Mouse (Mus musculus) hindbrain, postnatal 0 days (tissue): ENCODE results near the gene Fyttd1. TPM values are rescaled to one million over a fixed set of nuclear protein-coding genes. Genes with fewer than 3 reads are reported as not detected.

Experiments used
- ATAC-seq: fragments of 200-750 bp; cut with Nextera tagmentation; 2 replicates; pipeline ENCODE4 v1.8.0; 2017; ENCODE audit warnings: mild to moderate bottlenecking, moderate TSS enrichment, moderate library complexity
- DNase-seq: peaks from one replicate; pipeline ENCODE4 v3.0.0-alpha.2; 2015; ENCODE audit warnings: low spot score
- H3K27ac ChIP-seq: fragments of 300-500 bp; sonication (generic); 2 replicates; pipeline ENCODE4 v1.5.1; 2014; ENCODE audit warnings: mild to moderate bottlenecking
- H3K27me3 ChIP-seq: fragments of 300-500 bp; sonication (generic); 2 replicates; pipeline ENCODE4 v1.6.1; 2014; ENCODE audit warnings: low read length, mixed read lengths; ENCODE audit not compliant: insufficient read depth
- H3K36me3 ChIP-seq: fragments of 300-500 bp; sonication (generic); 2 replicates; pipeline ENCODE4 v1.6.1; 2014; ENCODE audit warnings: low read length, mixed read lengths; ENCODE audit not compliant: insufficient read depth
- H3K4me1 ChIP-seq: fragments of 300-500 bp; sonication (generic); 2 replicates; pipeline ENCODE4 v1.6.1; 2014; ENCODE audit warnings: antibody characterized with exemption, low read length, mixed read lengths; ENCODE audit not compliant: insufficient read depth
- H3K4me2 ChIP-seq: fragments of 300-500 bp; sonication (generic); 2 replicates; pipeline ENCODE4 v1.6.1; 2014; ENCODE audit warnings: low read depth, mild to moderate bottlenecking, low read length, moderate library complexity, mixed read lengths
- H3K4me3 ChIP-seq: fragments of 300-500 bp; sonication (generic); 2 replicates; pipeline ENCODE4 v1.5.1; 2014; ENCODE audit warnings: low read length
- H3K9ac ChIP-seq: fragments of 300-500 bp; sonication (generic); replicated peaks from 2 replicates; pipeline ENCODE4 v1.6.1; 2014; ENCODE audit warnings: mild to moderate bottlenecking, low read length, moderate library complexity, mixed read lengths
- H3K9me3 ChIP-seq: fragments of 300-500 bp; sonication (generic); 2 replicates; pipeline ENCODE4 v1.6.1; 2016; ENCODE audit warnings: low read length, mixed read lengths
- CTCF ChIP-seq: IDR thresholded peaks from 2 replicates; pipeline ENCODE4 v1.5.1; 2016; ENCODE audit warnings: antibody characterized with exemption, control low read depth, low read depth
- WGBS: fragments of 180-500 bp; shearing (Covaris S2); extraction: QIAGEN DNeasy Blood & Tissue Kit; methylation state at CpG from one replicate; pipeline ENCODE4 v1.1.7; 2014; 5-methylcytosine and 5-hydroxymethylcytosine counted together
- polyA plus RNA-seq: library from polyadenylated mRNA; unstranded; fragments of >200 nt; fragmentation: Nextera tagmentation; extraction: Ambion mirVana; gene quantifications from 2 replicates; pipeline ENCODE4 v1.2.1, GENCODE M21; 2015
- total RNA-seq: library from RNA; depleted of rRNA; stranded (reverse); fragments of >200 nt; gene quantifications from 2 replicates; pipeline ENCODE4 v1.2.3, GENCODE M21; 2014; rRNA removed

Fyttd1 gene
- total and polyA plus RNA-seq, 2 experiments from 2014 or later: 51.0 to 120 TPM

- ATAC-seq: no peak
- WGBS: 69% methylated on average over 6 of the region's 6 CpGs
- H3K9me3 ChIP-seq: no peaks in the 10 kb centered on the region
Measured at GRCm38 (mm10) chr16:32954304-32954703, 77.0 kb downstream of the Fyttd1 start.

DNA sequence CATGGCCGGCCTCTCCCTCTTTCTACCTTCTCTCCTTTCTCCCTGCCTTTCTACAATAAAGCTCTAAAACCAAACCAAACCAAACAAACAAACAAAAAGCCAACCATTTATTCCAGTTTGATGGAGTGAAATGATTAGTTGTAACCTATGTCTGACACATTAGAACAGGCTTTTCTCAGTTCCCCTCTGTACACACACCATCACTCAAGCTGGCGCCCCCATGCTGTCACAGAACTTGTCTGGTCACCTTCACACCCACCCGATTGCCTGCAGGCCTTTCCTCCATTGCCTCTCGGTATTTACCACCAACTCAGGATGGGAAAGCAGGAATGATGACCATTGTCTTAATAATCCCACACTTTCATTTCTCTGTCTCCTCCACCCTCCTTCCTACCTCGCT, 79.6 kb downstream of the Fyttd1 start:
- TF ChIP-seq CTCF: no peak
- Histone ChIP-seq H3K27me3 (no peaks in the 10 kb centered on the region), H3K9ac (no peak overlapping the region), H3K4me2 (no peak overlapping the region), H3K4me1 (no peaks in the 10 kb centered on the region), H3K9me3 (no peaks in the 10 kb centered on the region), H3K27ac (no peak overlapping the region), H3K36me3 (peaks cover 18% of the 10 kb centered on the region), H3K4me3 (no peak overlapping the region)
- 69% methylated on average over 5 of the region's 5 CpGs for WGBS
- ATAC-seq (no peak), DNase-seq (no peak)

More at GRCm38 (mm10) chr16:32954304-32954703, 77.0 kb downstream of the Fyttd1 start:
- peaks cover 10% of the 10 kb centered on the region; the same call in 1 of the 2 replicates for H3K36me3 ChIP-seq
- H3K9ac ChIP-seq: no peak overlapping the region
- no peak overlapping the region for H3K4me3 ChIP-seq
- TF ChIP-seq CTCF: no peak
- H3K27ac ChIP-seq: no peak overlapping the region
- H3K4me2 ChIP-seq: no peak overlapping the region
- H3K27me3 ChIP-seq: no peaks in the 10 kb centered on the region
- H3K4me1 ChIP-seq: no peaks in the 10 kb centered on the region
- no peak for DNase-seq

Other genes starting within 250 kb of the Fyttd1 start
- gene Tnk2, start 233.6 kb upstream of the Fyttd1 start, total RNA-seq: 78.2 and 90.5 TPM in 2 replicates
- gene Tnk2, start 233.6 kb upstream of the Fyttd1 start, polyA plus RNA-seq: 18.6 and 19.2 TPM in 2 replicates
- gene Muc4, start 141.6 kb upstream of the Fyttd1 start, total RNA-seq: not detected in 2 replicates
- gene Muc4, start 141.6 kb upstream of the Fyttd1 start, polyA plus RNA-seq: not detected in 2 replicates
- not detected in 2 replicates for gene Muc20, start 80.1 kb upstream of the Fyttd1 start, total RNA-seq
- not detected in 2 replicates for gene Muc20, start 80.1 kb upstream of the Fyttd1 start, polyA plus RNA-seq
- not detected in 2 replicates for gene Smbd1, start 67.0 kb upstream of the Fyttd1 start, total RNA-seq
- gene Smbd1, start 67.0 kb upstream of the Fyttd1 start, polyA plus RNA-seq: not detected in 2 replicates
- 74.2 and 89.7 TPM in 2 replicates for gene Rubcn, start 266 bp downstream of the Fyttd1 start, total RNA-seq
- gene Rubcn, start 266 bp downstream of the Fyttd1 start, polyA plus RNA-seq: 21.6 and 21.7 TPM in 2 replicates
- gene Lrch3, start 36.6 kb downstream of the Fyttd1 start, total RNA-seq: 28.0 and 44.3 TPM in 2 replicates
- gene Lrch3, start 36.6 kb downstream of the Fyttd1 start, polyA plus RNA-seq: 26.7 and 27.4 TPM in 2 replicates
- 2.0 and 5.7 TPM in 2 replicates for gene Iqcg, start 178.7 kb downstream of the Fyttd1 start, total RNA-seq
- gene Iqcg, start 178.7 kb downstream of the Fyttd1 start, polyA plus RNA-seq: 4.8 and 5.9 TPM in 2 replicates
- gene Rpl35a, start 179.0 kb downstream of the Fyttd1 start, total RNA-seq: 473 and 560 TPM in 2 replicates
- 486 and 490 TPM in 2 replicates for gene Rpl35a, start 179.0 kb downstream of the Fyttd1 start, polyA plus RNA-seq
- gene Lmln, start 185.0 kb downstream of the Fyttd1 start, total RNA-seq: 5.2 and 6.1 TPM in 2 replicates
- gene Lmln, start 185.0 kb downstream of the Fyttd1 start, polyA plus RNA-seq: 2.5 and 3.1 TPM in 2 replicates